Mouse (Mus musculus) urinary bladder, postnatal 4 days (tissue): ENCODE measurements around the gene Ptprcap.

Experiments
- DNase-seq, 2 experiments: peaks; one replicate each; pipeline ENCODE4 v3.0.0; 2021 to 2022; ENCODE audit warnings: low spot score in 2 of 2

Gene Ptprcap

DNA sequence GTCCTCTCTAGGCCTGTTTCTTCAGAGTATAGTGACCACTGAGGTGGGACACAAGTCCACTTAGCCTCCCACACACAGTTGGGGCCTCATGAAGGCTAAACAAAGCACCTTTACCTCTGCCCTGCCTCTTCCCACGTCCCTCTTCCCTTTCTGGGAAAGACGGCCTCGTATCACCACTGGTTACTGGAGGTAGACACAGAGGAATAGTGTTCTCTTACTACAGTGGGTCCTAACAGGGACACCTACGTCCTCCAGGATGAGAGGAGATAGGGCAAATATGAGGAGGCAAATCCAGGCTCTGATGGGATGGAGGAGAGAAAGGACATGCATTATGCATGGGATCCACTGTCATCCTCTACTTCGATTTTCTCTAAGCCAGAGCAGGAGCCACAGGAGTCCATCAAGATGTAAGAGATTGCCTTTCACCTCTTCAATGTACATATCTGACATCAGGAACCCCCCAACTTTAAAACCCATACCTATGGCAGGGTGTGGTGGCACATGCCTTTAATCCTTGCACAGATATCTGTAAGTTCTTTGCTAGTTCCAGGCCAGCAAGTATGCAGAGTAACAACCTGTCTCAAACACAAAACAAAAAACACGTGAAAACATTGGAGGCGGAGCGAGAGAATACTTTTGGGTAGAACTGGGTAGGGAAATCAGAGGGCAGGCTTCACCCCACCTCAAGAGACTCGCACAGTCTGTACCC is 5.5 kb upstream of the Ptprcap start:
- DNase-seq = no peak

- DNase-seq = peak; percentile 96 to 98
These were observed 5.0 kb upstream of the Ptprcap start, which contains the start of gene Coro1b for GRCm38 (mm10) chr19:4148491-4148806. Gene Coro1b, plus strand, starts transcription at chr19:4148619.

- DNase-seq = no peak
These were observed 4.6 kb upstream of the Ptprcap start for GRCm38 (mm10) chr19:4148819-4149218.

DNA sequence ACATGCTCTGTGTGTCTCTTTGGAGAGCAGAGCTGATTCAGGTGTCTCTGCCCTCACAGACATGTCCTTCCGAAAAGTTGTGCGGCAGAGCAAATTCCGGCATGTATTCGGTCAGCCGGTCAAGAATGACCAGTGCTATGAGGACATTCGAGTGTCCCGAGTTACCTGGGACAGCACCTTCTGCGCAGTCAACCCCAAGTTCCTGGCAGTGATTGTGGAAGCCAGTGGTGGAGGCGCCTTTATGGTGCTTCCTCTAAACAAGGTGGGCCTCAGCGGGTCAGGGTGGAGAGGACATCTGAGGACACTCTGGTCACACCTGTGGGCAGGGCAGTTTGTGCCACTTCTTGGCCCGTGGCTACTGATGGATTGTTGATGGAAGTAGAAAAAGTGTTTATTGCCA is 4.1 kb upstream of the Ptprcap start:
- DNase-seq = no peak

- DNase-seq = no peak
These were observed 3.5 kb upstream of the Ptprcap start for GRCm38 (mm10) chr19:4149764-4150461.

GRCm38 (mm10) chr19:4150567-4151487 is 2.6 kb upstream of the Ptprcap start:
- DNase-seq = no peak

DNA sequence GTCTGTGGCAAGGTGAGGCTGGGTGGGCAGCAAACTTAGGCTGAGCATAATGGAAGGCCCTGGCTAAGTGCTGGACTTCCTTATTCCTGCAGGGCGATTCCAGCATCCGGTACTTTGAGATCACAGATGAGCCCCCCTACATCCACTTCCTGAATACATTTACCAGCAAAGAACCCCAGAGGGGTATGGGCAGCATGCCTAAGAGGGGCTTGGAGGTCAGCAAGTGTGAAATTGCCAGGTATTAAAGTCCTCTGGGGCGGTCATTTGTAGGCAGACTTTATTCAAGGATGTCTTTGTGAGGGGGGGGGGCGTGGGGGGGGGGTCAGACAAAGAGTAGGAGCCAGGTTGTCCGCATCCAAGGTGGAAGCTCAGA is 1.9 kb upstream of the Ptprcap start:
- DNase-seq = no peak

DNA sequence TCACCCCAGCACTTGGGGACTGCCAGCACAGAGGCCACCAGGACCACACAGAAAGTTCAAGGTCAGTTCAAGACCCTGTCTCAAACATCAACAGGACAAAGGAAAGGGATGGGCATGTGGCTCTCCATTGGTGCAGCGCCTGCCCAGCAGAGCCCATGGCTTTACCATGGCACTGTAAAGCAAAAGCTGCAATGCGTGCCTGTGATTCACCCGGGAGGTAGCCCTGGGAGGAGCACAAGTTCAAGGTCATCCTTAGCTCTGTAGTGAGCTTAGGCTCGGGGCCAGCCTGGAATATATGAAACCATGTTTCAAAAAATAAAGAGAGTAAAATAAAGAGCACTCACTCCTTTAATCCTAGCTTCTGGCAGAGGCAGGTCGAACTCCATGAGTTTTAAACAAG is 1.5 kb upstream of the Ptprcap start:
- DNase-seq = no peak

- no peak for DNase-seq
These were observed 766 bp upstream of the Ptprcap start for GRCm38 (mm10) chr19:4152445-4153231.

GRCm38 (mm10) chr19:4154437-4155222 is 1.2 kb downstream of the Ptprcap start:
- DNase-seq = no peak

- no peak for DNase-seq
These were observed 2.0 kb downstream of the Ptprcap start for GRCm38 (mm10) chr19:4155223-4156072.

GRCm38 (mm10) chr19:4156073-4156579 is 2.7 kb downstream of the Ptprcap start:
- no peak for DNase-seq

GRCm38 (mm10) chr19:4156771-4157170 is 3.4 kb downstream of the Ptprcap start:
- DNase-seq = no peak

- DNase-seq = no peak
These were observed 5.6 kb downstream of the Ptprcap start for GRCm38 (mm10) chr19:4159049-4159448.

- peak; percentile 91 to 96 for DNase-seq
These were observed 9.5 kb downstream of the Ptprcap start, which contains the start of gene Rps6kb2 for GRCm38 (mm10) chr19:4162646-4163542. Gene Rps6kb2, minus strand, starts transcription at chr19:4163354.

GRCm38 (mm10) chr19:4163543-4163887 is 10.1 kb downstream of the Ptprcap start:
- no peak for DNase-seq

GRCm38 (mm10) chr19:4164100-4164499 is 10.7 kb downstream of the Ptprcap start:
- no peak for DNase-seq

- no peak for DNase-seq
These were observed 11.3 kb downstream of the Ptprcap start for GRCm38 (mm10) chr19:4164721-4165120.
